Mouse (Mus musculus) gastrocnemius, postnatal 4 days (tissue): ENCODE results near the gene Trmo. TPM values are rescaled to one million over a fixed set of nuclear protein-coding genes. Genes with fewer than 3 reads are reported as not detected.

ENCODE experiments used
- DNase-seq, 2 experiments: peaks; one replicate each; pipeline ENCODE4 v3.0.0; 2021 to 2022; ENCODE audit warnings: low spot score in 2 of 2, mixed read lengths in 2 of 2
- long read RNA-seq, 2 experiments: library from polyadenylated mRNA; stranded (forward); transcript quantifications; one replicate each; pipeline ENCODE4 v2.0.0; 2021
- total RNA-seq, 2 experiments: library from RNA; stranded (reverse); gene quantifications; 2 replicates each; pipeline ENCODE4 v1.2.3; 2021

The Trmo gene
- total RNA-seq = 1 to 10 TPM; 3.9 to 4.1 TPM
- long read RNA-seq, experiment 1, partial matches to known transcripts = 1 of 4 reads
- long read RNA-seq, experiment 1, other reads (novel, unspliced or antisense) = 0 of 4 reads
- long read RNA-seq, experiment 2, partial matches to known transcripts = 0 of 5 reads
- long read RNA-seq, experiment 2, other reads (novel, unspliced or antisense) = 1 of 5 reads

DNA sequence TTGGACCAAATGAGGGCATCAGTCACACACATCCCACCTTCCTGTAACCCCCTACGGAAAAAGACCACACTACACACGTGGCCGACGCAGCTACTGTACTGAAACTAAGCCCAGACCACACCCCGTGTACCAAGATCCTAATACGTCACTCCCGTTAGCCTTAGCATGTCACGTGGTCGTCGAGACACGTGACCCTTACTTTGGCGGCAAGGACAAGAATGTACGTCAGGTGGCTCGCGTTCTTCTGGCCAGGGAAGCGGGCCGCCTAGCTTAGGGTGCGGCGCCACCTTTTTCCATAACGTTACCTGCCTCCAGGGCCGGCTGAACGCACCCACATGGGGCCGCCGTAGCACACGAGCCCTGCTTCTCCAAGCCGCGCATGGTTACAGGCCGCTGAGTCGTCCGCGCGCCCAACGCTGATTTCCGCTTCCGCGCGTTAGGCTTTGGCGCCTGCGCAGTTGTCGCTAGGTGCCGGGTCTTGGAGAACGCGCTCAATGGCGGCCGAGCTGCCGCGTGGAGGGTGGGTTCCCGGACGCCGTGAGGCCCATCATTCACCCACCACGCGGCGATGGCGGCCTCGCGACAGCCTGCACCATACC, at the start of gene Trmo:
Gene Trmo, minus strand, starts transcription at position 425 of the 599 bp plus-strand sequence.
- peak; percentile 88 to 95 for DNase-seq

DNA sequence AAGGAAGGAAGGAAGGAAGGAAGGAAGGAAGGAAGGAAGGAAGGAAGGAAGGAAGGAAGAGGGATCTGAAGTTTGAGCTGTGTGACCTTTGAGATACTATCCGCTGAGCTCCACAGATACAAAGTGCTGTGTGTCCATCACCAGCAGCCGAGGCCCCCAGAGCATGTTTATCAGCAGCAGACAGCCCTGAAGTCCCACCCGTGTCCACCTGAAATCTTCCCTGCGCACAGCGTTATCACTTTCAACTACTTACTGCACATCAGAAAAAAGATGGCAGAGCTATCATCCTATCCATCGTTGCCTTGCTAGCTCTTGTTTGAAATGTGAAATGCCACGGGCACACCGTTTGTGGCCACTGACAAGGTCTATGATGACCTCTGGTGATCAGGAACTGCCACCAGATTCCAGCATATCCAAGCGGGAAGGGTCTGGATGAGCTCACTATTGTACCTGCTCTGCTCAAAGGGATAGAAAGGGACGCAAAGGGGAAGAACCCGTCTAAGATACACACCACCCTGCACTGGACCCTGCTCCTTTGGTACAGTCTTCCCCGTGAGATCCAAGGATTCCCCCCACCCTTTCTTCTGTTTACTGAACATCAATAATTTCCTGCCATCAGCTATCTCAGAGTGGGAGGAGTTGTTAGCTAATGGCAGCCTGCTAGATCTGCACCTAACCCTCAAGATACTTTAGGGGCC, 43.3 kb upstream of the Trmo start:
- DNase-seq = no peak

DNA sequence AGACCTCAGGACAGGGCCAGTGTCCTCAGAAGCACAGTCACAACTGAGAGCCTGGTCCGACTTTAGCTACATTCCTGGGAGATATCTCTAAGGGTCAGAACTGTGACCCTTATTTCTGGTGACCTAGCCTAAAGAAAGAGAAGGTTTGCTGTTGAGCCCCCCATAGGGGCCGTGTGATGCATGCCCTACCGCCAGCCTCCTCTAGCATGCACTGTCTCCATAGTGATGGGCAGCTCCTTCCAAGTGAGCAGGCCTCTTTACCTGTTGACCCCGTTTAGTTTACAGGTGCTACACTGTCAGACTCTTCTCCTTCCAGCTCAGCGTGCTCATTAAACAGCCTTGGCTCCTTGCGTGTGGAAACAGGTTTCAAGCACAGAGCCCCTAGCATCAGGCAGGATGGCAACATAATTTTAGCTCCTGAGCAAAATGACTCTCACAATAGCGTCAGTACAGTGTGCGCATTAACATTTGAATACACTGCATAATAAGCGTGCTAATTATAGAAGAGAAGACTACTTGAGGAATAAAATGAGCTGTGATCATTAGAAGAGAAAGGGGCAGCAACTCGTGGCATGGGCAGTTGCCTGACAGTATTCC, 39.8 kb upstream of the Trmo start:
- DNase-seq = no peak

DNA sequence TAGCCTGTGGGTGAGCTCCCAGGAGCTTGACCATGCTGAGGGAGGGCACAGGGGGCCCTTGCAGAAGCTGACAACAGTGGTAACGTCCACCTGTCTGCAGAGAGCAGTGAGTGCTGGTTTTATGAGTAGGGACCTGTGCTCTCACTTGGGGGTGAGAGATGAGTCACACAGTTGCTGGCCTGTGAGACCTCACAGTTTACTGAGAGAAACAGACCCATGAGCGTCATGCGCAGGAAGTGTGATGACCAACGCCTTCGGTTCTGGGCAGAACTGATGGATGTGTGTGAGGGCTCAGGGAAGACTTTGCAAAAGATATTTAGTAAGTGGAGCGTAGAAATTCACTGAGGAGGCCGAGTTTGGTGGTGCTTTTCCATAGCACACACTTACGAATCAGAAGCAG, 33.4 kb upstream of the Trmo start:
- DNase-seq = no peak

DNA sequence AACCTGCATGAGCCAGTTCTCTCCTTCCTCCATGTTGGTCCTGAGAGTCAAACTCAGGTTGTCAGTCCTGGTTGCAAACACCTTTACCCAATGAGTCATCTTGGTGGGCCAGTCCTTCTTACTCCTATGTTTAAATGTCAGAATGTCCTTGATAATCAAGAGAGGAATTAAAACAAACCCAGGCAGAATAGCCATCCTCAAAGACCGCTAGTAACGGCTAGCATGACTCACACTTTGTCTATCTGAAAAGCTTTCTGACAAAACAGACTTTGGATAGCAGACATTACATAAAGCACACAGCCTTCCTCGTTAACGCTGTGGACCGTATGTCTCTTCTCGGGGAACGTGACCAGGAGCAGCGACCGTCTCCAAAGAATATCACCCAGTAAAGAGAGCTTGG, 29.6 kb upstream of the Trmo start:
- no peak for DNase-seq

DNA sequence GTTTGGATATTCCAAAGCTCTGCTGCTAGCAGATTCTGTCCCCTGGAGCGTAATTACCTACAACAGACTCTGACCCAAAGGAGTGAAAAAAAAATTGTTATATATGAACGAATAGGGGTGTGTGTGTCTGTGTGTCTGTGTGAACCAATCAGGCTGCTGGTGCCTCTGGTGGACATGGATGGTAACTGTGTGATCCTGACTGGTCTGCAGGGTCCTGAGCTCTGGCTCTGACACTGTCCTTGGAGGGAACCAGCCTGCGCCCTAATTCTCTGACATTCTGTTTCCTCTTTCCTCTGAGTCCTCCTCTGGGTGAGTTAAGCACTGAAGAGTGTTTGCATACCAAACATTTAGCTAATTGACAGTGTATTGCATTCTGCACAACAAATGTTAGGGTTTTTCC, 28.3 kb upstream of the Trmo start:
- no peak for DNase-seq

DNA sequence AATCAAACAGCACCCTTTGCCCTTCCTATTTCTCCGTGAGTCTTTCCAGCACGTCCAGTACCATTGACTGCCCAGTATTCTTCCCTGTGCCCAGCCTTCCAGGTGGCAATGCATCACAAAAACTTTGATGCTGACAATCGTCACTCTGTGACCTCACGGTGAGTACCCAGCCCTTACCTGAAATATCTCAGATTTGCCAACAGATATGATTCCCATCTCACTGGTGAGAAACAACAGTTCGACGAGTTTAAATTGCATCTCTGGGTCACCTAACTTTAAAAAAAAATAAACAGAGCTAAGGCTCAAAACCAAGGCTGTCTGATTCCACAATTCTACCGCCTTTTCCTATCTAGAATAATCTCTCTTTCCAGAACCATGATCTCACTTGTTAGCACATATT, 24.2 kb upstream of the Trmo start, which contains the start of gene Hemgn:
Gene Hemgn, minus strand, starts transcription at position 101 of the 400 bp plus-strand sequence.
- no peak for DNase-seq

DNA sequence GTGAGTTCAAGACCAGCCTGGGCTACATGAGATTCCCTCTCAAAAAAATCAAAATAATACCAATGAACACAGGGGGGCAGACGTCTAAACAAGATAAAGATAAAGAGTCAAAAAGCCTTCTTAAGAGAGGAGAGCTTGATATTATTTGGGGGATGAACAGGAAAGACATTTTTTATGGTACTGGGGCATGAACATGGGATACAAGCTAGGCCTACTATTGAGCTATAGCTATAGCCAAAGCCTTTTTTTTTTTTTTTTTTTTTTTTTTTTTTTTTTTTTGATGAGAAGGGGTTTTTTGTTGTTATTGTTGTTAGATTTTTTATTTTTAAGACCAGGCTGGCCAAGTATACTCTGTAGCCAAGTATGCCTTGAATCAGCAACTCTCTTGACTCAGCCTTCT, 22.9 kb upstream of the Trmo start:
- DNase-seq = no peak

DNA sequence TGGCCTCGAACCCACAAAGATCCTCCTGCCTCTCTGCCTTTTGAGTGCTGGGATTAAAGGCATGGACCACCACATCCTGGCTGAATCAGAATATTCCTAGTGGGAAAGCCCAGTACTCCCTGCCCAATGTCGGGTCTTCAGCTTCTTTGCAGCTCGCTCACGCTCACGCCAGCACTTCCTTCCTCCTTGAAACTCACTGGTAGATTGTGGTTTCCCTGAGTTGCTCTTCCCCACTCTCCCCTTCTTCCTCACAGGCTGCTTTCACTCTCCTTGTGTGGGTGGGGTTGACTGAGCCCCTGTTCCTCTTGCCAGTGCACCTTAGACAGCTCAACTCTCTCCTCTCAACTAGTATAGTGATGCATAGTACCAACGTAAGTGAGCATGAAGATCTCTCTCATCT, 22.3 kb upstream of the Trmo start:
- no peak for DNase-seq

DNA sequence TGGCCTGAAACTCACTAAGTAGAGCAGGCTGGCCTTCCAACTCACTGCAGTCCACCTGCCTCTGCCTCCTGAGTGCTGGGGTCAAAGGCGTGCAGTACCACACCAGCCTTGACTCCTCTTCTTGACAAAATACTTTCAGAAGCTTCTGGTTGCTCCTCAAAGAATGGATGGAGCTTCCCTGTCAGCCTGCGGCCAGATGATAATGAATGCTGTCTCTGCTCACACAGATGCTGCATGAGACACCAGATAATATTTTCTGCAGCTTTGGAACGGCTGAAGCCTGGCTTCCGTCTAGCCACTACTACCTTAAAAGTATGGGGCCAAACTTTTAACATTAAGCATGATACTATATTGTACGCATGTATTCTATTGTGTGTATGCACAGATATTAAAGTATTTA, 21.4 kb upstream of the Trmo start:
- DNase-seq = no peak

DNA sequence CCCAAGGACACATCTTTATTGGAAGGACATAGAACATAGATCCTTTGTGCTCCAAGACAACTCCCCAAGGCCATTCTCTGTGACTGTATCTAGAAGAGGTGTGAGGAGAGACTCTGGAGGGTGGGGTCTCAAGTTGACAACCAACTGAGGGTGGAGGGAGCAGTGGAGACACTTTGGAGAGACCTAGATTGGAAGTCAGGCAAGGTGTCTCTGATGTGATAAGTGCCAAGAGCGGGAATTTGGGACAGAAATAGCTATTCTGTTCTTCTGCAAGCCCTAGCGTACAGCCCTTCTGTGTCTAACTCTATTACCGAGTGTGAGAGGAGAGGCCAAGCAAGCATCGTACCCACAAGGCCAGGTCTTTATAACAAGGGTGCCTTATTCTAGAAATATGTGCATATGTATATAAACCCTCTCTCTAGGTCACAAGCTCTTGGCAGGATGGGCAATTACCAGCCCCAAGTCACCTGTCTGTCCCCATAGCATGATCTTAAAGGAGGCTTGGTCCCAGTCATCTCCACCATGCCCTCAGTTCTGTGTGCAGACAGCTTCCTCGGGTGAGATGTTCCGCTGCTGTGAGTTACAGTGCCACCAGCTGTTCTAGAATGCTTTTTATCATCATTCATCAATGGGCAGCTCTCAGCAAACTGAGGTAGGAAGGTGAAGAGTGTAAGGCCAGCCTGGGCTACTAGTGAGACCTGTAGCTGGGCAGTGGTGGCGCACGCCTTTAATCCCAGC, 17.9 kb upstream of the Trmo start:
- no peak for DNase-seq

DNA sequence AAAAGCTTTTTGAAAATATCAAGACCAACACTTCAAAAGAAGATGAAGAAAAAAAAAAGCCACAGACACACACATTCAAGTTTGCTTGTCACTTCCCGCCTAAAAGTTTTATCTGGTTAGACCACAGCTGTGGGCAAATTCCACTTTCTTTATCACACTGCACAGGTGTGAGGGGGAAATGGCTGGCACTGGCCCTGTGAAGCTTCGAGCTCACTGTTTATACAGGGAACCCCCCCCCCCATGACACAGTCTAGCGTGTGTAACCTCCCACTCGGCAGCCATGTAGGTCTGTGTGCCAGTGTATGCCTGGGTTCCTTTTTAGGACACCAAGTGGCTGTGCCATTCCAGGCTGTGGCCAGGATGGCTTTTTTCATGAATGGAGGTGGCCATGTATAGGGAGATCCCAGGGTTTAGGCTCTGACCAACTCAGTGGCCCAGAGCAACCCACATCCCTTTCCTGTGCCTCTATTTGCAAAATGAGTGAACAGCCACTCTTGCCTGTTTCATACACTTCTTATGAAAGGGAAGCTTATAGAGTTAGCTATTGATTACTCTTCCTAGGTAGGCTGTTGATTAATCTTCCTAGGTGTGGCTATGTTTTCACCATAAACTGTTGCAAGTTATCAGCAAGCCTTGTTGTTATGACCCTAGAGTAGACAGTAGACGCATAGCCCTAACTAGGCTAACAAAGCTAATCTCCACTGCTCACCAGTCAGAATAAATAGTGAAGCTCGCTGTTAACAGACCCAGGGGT, 15.0 kb upstream of the Trmo start:
- no peak for DNase-seq

DNA sequence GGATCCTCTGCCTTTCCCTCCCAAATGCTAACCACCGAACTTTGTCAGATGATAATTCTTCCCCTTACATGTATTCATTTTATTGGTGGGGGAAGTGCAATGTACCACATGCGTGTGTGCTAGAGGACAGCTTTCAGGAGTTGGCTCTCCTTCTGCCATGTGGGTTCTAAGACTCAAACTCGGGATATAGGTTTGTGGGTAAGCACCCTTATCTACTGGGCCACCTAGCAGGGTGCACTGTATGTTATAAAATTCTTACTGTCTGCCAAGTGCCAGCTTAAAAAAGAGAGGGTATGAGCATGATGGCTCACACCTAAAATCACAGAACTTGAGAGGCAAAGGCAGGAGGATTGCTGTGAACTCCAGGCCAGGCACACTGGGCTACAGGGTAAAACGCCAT, 9.6 kb upstream of the Trmo start:
- DNase-seq = no peak

DNA sequence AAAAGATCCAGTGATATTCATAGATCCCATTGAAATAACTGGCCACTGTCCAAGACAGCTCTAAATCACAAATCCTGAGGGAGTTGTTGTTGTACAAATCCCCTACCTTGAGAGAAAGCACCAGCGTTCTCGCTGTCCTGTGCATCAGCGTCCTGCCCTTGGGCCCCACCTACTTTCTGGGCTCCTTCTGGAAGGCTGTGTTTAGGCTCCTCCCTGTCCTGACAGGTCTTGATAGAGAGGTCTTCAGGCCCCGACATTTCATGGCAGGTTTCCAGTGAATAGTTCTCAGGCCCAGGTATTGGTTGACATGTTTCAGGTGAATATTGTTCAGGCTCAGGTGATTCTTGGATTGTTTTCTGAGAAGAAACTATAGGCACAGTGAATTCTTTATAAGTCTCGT, 6.5 kb upstream of the Trmo start:
- no peak for DNase-seq

DNA sequence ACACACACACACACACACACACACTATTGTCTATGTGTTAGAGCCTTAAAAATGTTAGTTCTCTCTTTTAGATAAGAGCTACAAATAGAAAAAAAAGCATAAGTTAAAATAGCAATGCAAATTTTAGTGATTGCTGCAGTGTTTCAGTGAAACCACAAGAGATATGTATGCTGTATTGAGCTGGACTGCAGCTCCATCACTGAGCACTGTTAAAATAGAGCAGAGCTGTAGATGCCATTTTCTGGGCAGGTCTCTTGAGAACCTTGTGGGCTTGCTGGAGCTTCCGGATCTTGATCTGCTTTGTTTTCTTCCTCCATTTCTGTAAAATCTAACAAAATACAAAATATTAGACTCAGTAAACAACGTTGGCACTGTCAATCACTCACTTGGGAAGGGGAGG, 5.2 kb upstream of the Trmo start:
- DNase-seq = no peak

DNA sequence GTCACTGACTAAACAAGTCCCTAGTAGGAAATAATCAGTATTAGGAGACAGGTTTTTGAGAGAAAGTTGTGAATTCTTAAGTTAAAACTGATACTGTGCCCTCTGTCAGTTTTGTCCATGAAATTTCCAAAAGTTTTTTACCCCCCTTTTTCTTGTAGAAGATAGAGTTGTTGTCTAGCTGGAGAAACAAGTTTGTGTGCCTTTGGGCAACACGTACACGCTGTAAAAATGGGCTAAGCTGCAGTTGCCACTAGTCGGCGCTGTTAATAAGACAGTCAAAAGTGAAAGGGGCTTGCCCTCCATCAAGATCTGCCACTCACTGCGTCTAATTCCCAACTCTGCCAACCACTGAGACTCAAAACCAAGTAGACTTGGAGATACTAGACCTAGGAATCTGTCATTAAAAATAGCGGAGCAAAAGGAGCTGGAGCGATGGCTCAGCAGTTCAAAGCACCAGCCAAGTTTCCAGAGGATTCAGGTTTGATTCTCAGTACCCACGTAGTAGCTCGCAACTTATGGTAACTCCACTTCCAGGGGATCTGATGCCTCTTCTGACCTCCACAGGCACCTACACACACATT, 1.2 kb upstream of the Trmo start:
- peak; percentile 39 to 73 for DNase-seq

DNA sequence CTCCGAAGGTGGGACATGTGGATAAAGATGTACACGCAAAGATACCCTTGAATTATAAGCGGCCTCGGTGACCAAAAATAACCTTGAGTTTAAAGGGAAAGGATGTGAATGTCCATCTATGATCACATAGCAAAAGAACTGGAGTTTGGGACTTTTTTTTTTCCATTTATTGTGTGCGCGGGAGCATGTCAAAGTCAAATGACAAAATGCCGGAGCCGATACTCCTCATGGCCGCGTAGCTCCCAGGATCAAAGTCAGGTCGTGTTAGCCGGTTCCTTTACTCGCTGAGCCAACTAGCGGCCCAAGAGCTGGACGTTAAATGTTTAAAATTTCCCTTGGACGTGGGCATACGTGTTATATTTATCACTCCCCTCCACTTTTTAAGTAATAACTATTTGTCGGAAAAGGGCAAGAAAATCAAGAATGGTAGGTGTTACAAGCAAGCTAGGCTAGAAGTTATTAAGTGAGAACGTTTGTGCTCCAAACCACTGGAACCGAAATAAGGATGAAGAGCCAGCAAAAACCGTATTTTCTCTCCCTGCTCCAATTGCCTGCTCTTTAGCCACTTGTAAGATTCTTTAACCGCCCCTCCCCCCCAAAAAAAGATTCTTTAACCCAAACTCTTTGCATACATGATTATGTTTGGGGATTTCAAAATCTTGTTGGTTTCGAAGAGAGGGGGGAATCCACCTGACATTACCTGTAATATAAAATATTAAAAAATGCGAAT, 540 bp upstream of the Trmo start:
- peak in 1 of 2 experiments; percentile 30 for DNase-seq

DNA sequence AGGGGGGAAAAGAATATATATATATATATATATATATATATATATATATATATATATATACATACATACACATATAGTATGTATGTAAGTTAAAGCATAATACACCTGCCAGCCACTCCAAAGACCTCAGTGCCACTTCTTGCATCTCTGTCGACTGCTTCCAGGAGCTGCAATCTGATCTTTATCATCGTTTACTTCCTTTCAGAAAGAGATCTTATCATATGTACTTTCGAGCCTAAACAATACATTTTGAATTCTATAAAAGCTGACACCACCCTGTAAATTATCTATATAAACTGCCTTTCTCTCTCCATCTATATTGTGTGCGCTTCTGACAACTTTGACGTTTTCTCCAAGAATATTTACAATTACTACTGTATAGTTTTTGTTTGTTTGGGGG, 681 bp downstream of the Trmo start:
- DNase-seq = no peak

DNA sequence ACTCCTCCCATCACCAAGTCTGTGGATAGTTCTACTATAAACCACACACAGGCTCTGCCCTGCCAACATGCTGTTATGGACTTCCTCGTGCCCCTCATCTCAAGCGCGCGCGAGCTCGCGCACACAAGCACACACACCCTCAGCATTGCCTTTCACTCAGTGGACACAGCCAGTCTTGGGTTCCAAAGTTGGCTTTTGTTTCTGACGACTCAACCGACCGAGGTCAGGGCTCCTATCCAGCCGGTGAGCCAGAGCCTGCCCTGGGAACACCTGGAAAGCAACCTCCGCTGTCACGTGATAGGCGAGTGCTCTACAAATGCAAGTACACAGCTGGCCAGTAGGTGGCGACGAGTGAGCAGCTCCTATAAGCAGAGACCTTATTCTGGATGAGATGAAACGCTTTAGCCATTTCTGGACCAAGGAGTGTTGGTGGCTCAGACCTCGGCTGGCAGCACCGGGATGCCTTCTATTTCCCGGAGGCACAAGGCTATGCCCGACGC, 14.3 kb downstream of the Trmo start:
- DNase-seq = peak; percentile 60 to 82

DNA sequence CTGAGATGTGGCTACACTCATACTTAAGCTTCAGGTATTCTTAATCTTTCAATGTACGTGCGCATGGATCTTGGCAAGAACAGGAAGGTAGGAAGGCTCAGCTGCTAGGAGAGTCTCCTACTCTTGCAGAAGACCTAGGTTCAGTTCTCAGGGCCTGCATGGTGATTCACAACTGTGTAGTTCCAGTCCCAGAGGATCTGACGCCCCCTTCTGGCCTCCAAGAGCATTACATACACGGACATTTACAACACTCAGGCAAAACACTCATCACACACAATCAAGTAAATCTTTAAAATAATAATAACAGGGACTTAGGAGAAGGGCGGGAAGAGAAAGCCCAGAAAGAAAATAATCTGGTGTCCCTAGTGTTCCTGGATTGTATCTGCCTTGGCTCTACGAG, 14.8 kb downstream of the Trmo start:
- DNase-seq = no peak
